Mouse (Mus musculus) MN1 (cell line): ENCODE measurements around the gene Iqck.

Experiments used
- DNase-seq: peaks from one replicate; pipeline ENCODE4 v3.0.0-alpha.2; 2016; ENCODE audit warnings: low spot score

The Iqck gene

DNA sequence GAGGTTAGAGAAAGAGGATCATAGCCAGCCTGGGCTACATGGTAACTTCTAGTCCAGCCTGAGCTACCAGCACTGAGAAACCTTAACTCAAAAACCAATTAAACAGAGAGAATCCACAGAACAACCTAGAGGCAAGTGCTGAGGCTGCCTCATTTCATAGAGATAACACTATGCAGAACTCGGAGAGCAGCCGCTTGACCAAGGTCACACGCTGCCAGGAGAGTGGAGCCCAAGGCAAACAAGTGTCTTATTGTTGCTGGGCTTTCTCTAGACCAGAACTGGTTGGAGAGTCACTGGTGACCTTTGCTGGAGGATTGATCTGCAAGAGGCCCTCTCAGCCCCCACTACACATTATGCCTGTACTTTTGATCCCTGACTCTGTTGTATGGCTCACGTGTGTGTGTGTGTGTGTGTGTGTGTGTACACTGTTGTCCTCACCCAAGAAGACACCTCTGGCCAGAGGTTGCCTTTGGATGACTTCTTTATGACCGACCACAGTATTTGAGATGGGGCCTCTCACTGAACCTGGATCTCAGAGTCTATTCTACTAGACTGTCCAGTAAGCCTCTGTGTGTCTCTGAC, 133.8 kb downstream of the Iqck start:
- no peak for DNase-seq

DNA sequence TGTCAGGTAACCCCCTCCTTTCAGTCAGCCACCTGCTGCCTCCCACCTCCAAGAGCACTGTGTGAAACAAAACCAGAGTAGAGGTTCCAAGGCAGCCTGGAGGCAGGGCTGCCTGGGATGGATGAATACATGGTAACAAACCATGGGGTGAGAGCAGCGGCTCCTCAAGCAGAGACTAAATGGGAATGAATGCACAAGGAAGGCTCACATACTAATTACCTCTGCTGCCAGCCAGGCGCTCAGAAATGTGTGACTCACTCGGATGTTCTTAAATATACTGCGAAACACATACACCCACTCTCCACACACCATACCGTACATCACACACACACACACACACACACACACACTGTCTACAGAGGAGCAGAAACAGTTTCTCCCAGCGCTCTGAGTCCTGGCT, 134.7 kb downstream of the Iqck start:
- peak; percentile 51 for DNase-seq

DNA sequence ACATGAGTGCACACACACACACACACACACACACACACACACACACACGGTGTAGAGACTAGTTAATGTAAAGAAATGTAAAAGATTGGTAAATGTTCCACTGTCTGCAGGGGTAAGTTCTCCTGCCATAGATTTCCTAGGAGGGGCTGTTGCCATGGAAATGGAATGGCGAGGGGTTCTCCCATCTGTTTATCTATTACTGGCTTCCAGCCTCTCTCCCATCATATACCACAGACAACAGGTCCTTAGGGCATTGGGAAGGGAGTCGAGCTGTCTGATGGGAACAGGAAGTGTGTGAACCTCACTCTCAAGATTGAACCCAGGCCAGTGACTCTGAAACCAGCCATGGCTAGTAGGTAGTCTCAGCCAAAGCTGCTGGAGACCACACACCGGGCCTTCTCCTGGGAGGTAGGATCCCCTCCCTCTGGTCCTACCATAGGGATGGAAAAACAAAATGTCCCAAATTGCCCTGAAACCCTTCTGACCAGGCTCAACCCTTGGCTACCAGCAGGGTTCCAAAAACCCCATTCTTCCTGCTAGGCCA, 135.9 kb downstream of the Iqck start:
- no peak for DNase-seq

DNA sequence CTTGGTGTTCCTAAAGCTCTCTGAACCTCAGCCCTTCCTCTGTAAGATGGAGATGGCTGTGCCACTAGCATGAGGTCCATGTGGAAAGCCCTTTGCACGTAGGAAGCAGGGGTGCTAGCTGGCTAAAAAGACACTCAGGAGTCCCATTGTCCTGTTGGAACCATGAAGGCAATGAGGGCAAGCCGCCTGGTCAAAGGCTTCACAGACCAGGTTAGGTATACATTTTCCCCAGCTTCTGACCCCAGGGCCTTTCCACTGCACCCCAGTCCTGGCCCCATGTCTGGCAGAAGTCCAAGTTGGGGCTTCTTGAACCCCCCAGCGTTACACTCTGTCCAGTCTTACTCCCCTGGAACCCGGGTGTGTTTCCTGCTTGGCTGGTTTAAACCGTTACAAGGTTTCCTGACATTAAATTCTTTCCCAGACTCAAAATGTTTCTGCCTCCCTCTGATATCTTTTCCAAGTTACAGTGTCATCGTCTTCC, 136.6 kb downstream of the Iqck start:
- no peak for DNase-seq

DNA sequence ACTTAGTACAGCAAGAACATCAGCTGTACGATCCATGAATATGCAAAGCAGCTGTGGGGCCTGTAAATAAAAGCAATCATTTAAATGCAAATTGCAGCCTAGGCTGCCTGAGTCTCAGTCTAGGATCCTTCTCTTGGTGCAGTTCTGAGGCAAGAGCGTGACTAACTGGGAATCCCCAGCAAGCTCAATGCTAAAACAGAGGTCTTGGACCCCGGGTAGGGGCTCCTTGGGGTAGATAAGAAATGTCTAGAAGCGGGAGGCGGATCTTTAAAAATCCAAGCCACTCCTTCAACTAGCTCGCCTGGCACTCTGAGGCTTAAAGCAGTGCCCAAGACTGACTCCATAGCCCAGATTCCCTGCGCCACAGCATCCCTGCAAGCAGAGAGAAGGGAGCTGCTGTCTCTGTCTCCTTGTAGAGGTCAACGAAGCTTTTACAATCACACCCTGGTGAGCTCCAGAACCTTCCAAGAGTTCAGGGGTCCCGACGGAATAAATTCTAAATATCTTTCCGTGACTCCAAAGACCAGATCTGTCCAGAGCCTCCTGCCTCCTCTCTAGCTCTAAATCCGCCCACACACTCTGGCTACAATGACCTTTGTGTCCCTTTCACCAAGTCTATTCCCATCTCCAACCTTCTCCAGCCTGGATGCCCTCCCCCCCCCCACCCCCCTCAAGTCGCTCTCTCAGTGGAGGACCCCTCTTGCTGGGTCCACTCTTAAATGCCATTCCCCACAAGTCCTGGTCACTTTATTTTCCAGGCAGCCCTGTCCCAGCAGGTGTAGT, 137.3 kb downstream of the Iqck start:
- DNase-seq = no peak

DNA sequence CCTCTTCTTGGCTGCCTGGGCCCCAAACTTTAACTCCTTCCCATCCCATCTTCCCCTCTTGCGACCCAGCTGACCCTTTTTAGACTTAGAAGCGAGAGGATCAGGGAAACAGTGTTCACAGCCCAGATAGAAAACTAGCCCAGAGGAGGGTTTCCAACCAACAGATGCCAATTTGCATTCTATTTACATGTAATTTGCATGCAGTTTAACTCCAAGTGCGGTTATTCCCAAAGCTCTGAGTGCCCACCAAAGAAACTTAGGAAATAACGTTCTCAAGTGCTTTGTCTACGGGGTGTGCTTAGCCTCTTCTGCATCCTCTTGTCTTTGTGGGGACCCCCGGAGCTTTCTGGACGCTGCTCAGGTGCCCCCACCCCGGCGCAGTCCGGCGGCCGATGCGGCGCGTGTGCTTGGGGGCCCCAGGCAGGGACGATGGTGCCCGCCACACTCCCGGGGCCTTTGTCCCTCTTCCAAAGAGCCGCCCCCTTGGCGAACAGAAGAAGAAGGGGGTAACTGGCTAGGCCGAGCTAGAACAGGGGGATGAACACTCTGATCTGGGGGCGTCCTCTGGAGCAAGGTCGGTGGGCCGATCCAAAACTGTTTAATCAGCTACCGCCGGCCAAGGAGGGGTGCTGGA, 138.2 kb downstream of the Iqck start:
- no peak for DNase-seq

DNA sequence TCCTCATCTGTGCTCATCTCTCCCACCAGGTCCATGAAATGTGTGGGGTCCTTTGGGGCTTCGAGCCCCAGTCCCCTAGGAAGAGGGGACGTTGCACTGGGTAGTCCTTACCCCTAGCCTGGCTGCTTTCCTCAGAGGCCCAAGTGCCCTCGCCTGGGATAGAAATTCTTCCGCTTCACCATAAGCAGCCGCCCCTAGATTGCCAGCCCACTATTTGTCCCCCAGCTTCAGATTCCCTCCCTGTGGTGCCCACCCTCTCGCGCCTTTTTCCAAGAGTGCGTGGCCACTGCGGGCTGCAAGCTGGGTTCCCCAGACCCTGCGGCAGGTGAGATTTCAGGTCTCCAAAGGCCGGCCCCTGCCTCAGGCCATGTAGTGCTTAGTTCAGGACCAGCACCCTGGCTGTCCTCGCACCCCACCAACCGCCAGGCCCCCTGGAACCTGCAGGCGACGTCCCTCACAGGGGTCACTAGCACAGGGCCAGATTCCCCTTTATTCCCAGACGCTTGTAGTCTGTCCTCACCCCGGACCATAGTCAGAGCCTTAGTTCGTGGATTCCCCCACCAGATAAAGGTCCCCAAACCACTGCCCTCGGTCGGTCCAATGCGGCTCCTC, 138.8 kb downstream of the Iqck start:
- DNase-seq = no peak

DNA sequence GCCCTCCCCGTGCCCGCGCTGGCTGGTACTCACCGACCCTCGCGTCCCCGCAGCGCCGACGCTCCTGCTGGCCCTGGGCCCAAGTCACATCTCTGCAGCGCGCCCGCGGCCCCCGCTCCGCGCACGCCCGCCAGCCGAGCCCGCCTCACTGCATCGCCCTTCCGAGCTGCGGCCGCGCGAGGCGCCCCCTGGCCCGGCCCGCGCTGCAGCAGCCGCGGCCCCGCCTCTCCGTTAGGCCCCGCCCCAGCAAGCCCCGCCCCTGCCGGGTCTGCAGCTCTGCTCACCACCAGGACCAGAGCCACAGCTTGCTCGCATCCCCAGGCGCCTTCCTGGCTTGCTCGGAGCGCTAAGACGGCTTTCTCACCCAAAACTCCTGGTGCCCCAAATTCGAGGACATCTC, 139.5 kb downstream of the Iqck start, which contains the start of gene Gprc5b:
TSS of gene Gprc5b (minus strand) at position 205 of the 400 bp plus-strand sequence.
- DNase-seq = peak; percentile 35

DNA sequence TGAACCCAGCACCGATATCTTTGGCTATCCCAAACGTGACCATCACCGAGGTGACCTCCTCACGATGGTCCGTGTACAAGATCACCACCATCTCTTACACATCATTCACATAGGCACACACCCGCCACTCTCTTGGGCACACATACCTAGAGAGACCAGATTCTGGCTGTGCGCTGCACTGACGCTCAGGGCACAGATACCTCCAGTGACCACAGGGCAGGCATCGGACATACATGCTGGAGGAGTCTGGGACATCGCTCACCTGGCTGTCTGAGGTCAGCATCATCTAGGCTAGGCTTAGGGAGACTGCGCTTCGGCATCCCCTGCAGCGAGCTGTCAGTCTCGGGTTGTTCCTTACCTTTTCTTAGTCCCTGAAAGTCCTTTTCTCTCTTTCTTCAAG, 140.1 kb downstream of the Iqck start:
- DNase-seq = no peak

DNA sequence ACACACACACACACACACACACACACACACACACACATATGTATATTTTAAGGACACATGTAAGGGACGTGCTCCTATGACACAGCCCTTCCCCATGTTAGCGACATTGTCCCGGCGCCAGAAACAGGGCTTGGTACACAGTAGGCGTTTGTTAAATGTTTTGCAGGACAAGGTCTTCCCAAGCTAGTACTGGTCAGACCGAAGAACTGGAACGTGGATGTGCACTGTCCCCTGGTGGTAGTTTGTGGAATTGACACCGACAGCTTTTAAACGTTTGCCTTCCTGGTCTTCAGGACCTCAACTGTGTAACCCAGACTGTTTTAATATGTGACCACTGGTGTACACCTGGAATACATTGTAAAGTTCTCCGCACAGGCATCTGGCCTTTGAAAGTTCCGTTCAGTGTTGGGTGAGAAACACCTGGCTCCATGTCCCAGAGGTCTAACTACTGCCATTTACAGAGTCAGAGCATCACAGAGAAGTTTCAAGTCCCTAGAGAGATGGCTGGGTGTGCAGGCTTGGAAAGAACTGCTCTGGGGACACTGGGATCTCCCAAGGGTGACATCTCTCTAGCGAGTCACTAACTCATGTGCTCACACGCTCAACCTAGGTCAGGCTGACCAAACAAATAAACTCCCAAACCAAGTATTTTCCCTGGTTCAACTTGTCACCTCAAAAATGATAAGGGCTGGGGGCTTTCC, 140.7 kb downstream of the Iqck start:
- peak; percentile 84 for DNase-seq

DNA sequence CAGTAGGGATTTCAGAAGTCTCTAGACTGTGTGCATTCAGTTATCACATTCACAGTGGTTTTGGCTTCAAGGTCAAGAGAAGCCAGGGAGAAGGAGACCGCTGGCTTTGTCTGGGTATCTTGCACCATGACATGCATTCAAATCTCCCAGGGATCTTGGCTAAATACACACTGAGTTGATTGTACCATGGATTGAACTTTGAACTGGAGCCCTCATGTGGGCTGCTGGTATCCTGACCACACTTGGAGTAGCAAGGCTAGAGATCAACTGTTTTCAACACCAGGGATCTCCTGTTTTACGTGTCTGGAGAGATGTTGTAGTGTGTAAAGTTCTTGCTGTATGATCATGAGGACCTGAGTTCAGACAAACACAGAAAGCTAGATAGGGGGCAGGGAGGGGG, 144.3 kb downstream of the Iqck start:
- no peak for DNase-seq

DNA sequence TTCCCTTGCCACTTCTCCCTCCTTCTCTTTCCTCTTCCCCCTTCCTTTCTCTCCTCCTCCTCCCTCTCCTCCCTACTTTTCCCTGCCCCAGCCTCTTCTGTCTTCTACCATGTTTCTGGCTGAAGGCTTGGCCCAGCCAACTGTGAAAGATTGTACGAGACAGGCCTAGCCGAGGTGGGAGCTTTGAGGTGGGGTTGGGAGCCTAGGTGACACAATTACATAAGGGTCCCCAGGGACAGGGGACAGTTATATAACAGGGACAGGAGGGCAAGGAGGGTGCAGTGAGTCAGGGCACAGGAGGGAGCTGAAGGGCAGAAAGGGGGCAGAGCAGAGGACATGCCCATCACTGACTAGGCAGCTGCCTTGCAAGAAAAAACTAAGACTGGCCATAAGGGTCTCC, 146.4 kb downstream of the Iqck start:
- no peak for DNase-seq

DNA sequence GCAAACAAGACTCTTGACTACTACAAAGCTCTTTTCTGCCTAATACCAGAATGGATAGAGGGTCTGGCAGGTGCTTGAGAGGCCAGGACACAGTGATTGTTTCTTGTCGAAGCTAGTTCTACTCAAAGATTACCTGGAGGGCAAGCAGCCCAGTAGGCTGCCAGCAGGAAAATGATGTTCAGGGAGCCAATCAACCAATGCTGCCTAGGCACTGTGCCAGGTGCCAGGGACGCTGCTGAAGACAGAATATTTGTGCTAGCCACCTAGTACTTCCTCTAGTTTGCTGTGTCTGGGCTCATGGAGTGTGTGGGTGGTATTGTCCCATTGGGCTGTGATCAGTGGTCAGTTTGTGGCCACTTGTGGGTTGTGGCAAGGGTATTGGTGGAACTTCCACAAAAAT, 146.9 kb downstream of the Iqck start:
- no peak for DNase-seq

DNA sequence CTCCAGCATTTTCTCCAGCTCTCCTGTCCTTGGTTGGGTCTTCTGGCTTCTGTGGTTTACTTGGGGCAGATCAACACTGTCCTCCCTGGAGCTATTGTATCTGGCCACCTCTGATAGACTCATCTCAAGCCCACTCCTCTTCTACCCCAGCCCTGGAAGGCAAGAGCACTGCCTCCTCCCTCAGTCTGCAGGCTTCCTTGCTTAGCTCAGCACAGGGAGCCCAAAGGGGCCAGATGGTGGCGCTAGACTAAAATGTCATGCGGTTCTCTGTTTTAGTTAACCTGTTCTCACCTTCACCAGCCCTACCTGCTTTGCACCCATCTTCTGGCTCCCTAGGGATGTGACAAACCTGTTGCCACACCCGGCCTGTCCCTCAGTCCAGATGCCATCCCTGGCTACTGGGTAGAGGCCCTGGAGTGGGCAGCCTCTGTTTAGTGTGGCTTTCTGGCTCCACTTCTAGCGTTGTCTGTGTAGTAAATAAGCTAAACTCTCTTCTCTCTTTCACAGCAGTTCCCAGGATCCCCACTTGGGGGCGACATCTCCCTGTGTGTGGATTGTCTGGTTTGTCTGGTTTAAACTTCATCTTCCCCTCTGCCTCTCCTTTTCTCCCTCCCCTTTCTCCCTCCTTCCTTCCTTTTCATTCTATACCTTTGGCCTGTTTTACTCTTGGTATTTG, 155.4 kb downstream of the Iqck start:
- DNase-seq = peak; percentile 71

DNA sequence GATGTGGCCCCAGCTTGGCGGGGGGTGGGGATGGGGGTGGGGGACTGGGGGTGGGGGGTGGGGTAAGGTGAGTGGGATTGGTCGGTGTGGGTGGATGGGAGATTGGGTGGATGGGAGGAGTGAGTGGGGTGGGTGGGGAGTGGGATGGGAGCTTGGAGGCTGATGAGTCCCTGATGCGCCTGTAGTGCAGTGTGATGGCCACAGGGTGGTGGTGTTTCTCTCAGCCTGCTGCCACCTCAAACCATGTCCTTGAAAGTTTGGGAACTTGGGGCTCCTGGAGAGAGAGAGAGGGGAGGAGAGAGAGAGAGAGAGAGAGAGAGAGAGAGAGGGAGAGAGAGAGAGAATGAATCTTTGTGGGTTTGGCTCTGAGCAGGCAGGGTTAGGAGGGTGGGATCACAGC, 160.2 kb downstream of the Iqck start:
- DNase-seq = no peak

DNA sequence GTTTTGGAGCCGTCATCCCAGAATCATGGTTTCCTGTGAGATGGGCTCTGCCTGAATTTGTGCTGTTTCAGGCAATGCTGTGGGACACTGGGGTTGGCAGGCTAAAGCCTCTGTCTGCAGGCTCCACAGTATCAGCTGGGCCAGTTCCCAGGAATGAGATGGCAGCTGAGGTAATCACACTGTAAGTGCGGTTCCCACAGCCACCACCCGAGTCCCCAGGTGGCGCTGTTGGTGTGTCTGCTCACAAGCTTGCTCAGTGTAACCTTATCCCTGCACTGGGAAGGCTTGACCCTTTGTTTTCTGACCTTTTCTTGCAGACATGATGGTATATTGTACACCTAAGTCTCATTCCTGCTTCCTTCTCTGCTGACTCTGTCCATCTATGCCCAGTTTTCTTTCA, 164.0 kb downstream of the Iqck start:
- DNase-seq = peak; percentile 77
